Mouse (Mus musculus): Measurements from ENCODE around the gene Vmn2r21. TPM values are rescaled to one million over a fixed set of nuclear protein-coding genes. Genes with fewer than 3 reads are reported as not detected.
"Not testable (repeated sequence)": the region's sequence is repeated elsewhere in the genome, so short reads cannot be mapped to it uniquely, and the experiment has no call there.

Gene Vmn2r21
- polyA plus RNA-seq (2016; fragmentation: Nextera tagmentation; extraction: Ambion mirVana) = not detected in 2 replicates

- H3K4me3 ChIP-seq; H3K27me3 ChIP-seq (ENCODE audit: insufficient read depth, poor library complexity, severe bottlenecking); H3K4me1 ChIP-seq (replicated peaks); H3K36me3 ChIP-seq; H3K27ac ChIP-seq; DNase-seq (ENCODE audit: low spot score); H3K9me3 ChIP-seq: not testable (repeated sequence)
- no CpG with 5 or more reads among the region's 4 CpGs for WGBS
Measured at GRCm38 (mm10) chr6:123533306-123533705, at the start of gene Vmn2r21. Gene Vmn2r21, minus strand, starts transcription at chr6:123533406.

- DNase-seq (ENCODE audit: low spot score); H3K4me1 ChIP-seq (replicated peaks): not testable (repeated sequence)
- WGBS = no CpG with 5 or more reads among the region's 2 CpGs
Measured at GRCm38 (mm10) chr6:123574698-123575097, 41.5 kb upstream of the Vmn2r21 start.

GRCm38 (mm10) chr6:123539755-123540154, 6.5 kb upstream of the Vmn2r21 start:
- H3K27me3 ChIP-seq (ENCODE audit: insufficient read depth, poor library complexity, severe bottlenecking); H3K27ac ChIP-seq; DNase-seq (ENCODE audit: low spot score); H3K36me3 ChIP-seq; H3K4me3 ChIP-seq; H3K4me1 ChIP-seq (replicated peaks); H3K9me3 ChIP-seq: not testable (repeated sequence)
- no CpG with 5 or more reads among the region's 1 CpGs for WGBS

More at GRCm38 (mm10) chr6:123574698-123575097, 41.5 kb upstream of the Vmn2r21 start:
- H3K9me3 ChIP-seq; H3K4me3 ChIP-seq; H3K27me3 ChIP-seq (ENCODE audit: insufficient read depth, poor library complexity, severe bottlenecking); H3K36me3 ChIP-seq; H3K27ac ChIP-seq: not testable (repeated sequence)

GRCm38 (mm10) chr6:123522263-123523011, 10.8 kb downstream of the Vmn2r21 start:
- H3K9me3 ChIP-seq; H3K36me3 ChIP-seq; H3K4me3 ChIP-seq; H3K4me1 ChIP-seq (replicated peaks); H3K27ac ChIP-seq; DNase-seq (ENCODE audit: low spot score); H3K27me3 ChIP-seq (ENCODE audit: insufficient read depth, poor library complexity, severe bottlenecking): not testable (repeated sequence)
- WGBS = no CpG with 5 or more reads among the region's 8 CpGs

- H3K27ac ChIP-seq; H3K4me1 ChIP-seq (replicated peaks); H3K4me3 ChIP-seq; H3K36me3 ChIP-seq; H3K9me3 ChIP-seq; DNase-seq (ENCODE audit: low spot score); H3K27me3 ChIP-seq (ENCODE audit: insufficient read depth, poor library complexity, severe bottlenecking): not testable (repeated sequence)
- no CpG with 5 or more reads among the region's 5 CpGs for WGBS
Measured at GRCm38 (mm10) chr6:123473045-123473444, 60.2 kb downstream of the Vmn2r21 start.

- H3K4me3 ChIP-seq; DNase-seq (ENCODE audit: low spot score); H3K36me3 ChIP-seq; H3K27me3 ChIP-seq (ENCODE audit: insufficient read depth, poor library complexity, severe bottlenecking); H3K4me1 ChIP-seq (replicated peaks); H3K27ac ChIP-seq; H3K9me3 ChIP-seq: not testable (repeated sequence)
- no CpG with 5 or more reads among the region's 2 CpGs for WGBS
Measured at GRCm38 (mm10) chr6:123472458-123472987, 60.7 kb downstream of the Vmn2r21 start.

- H3K36me3 ChIP-seq; H3K4me1 ChIP-seq (replicated peaks); DNase-seq (ENCODE audit: low spot score); H3K4me3 ChIP-seq; H3K27me3 ChIP-seq (ENCODE audit: insufficient read depth, poor library complexity, severe bottlenecking); H3K9me3 ChIP-seq; H3K27ac ChIP-seq: not testable (repeated sequence)
- no CpG with 5 or more reads among the region's 1 CpGs for WGBS
Measured at GRCm38 (mm10) chr6:123468651-123469050, 64.6 kb downstream of the Vmn2r21 start.

Other genes starting within 250 kb of the Vmn2r21 start
- not detected in 2 replicates for gene Clec4e, start 243.5 kb downstream of the Vmn2r21 start, polyA plus RNA-seq (2016; fragmentation: Nextera tagmentation; extraction: Ambion mirVana)
- not detected in 2 replicates for gene Vmn2r19, start 225.1 kb downstream of the Vmn2r21 start, polyA plus RNA-seq (2016; fragmentation: Nextera tagmentation; extraction: Ambion mirVana)
- gene Vmn2r20, start 115.3 kb downstream of the Vmn2r21 start, polyA plus RNA-seq (2016; fragmentation: Nextera tagmentation; extraction: Ambion mirVana) = not detected in 2 replicates
- not detected in 2 replicates for gene Vmn2r22, start 117.3 kb upstream of the Vmn2r21 start, polyA plus RNA-seq (2016; fragmentation: Nextera tagmentation; extraction: Ambion mirVana)
- gene Vmn2r23, start 169.3 kb upstream of the Vmn2r21 start, polyA plus RNA-seq (2016; fragmentation: Nextera tagmentation; extraction: Ambion mirVana) = not detected in 2 replicates
- gene Vmn2r24, start 245.5 kb upstream of the Vmn2r21 start, polyA plus RNA-seq (2016; fragmentation: Nextera tagmentation; extraction: Ambion mirVana) = not detected in 2 replicates

Data from hindbrain, embryonic 10.5 days (tissue).